32 mouse cellular contexts compared by ENCODE assay signal in genomic region chr4:41648627-41649026, GRCm38 (mm10). TPM values are rescaled to one million over a fixed set of nuclear protein-coding genes. Genes with fewer than 3 reads are reported as not detected.
DNase-seq lines count a peak whose midpoint lies in the region; ATAC-seq and TF ChIP-seq lines count a peak whose summit lies in the region.
"Had no signal": no experiment of that assay in that cellular context is flagged by ENCODE, and none has a peak within 500 bp of the region (broad histone marks: within the 10 kb centered on the region; RNA-seq: fewer than 3 reads in every experiment).

No protein-coding gene starts in this region.

- peaks cover 4 to 10% of the 10 kb centered on the region in 2 experiments; a peak in 2 of 4 replicates for H3K4me1 ChIP-seq in MEL (ENCODE audit: control insufficient read depth in 1 of 2, insufficient read depth in 2 of 2, low read length in 2 of 2)
- H3K4me1 ChIP-seq in liver, embryonic 14.5 days (replicated peaks; ENCODE audit: control insufficient read depth in 2 of 2, insufficient read depth in 2 of 2, low read length in 1 of 2): peaks cover 0 to 8% of the 10 kb centered on the region in 2 experiments; a peak in 2 of 4 replicates
- H3K4me1 ChIP-seq: embryonic facial prominence, embryonic 12.5 days; limb, embryonic 13.5 days had no signal

- peak overlapping the region; percentile 74 for H3K27ac ChIP-seq in layer of hippocampus, adult 2 months
- H3K27ac ChIP-seq in MEL (ENCODE audit: control insufficient read depth, low read depth, low read length): no peak overlapping the region
- H3K27ac ChIP-seq in liver, embryonic 14.5 days: no peak overlapping the region
- H3K27ac ChIP-seq: embryonic facial prominence, embryonic 12.5 days; hindbrain, embryonic 13.5 days; kidney, embryonic 15.5 days; limb, embryonic 13.5 days; macrophage; neural tube, embryonic 12.5 days had no signal

- DNase-seq in layer of hippocampus, adult 2 months (ENCODE audit: low spot score in 2 of 2): no peak
- no peak for DNase-seq in layer of hippocampus, postnatal 36 days
- peak; percentile 54 for DNase-seq in MEL (ENCODE audit: low read depth, low spot score)
- peak; percentile 26 for DNase-seq in c-Kit-negative CD71-positive TER-119-positive erythroid progenitor cells, embryonic 14.5 days (ENCODE audit: low read depth, low spot score)
- peak in 2 of 3 experiments; percentile 33 to 39 for DNase-seq in liver, embryonic 14.5 days (ENCODE audit: low read depth in 3 of 3, low spot score in 3 of 3)
- DNase-seq in cerebellum, adult 11 months: no peak
- no peak for DNase-seq in urinary bladder, adult 18-20 months (ENCODE audit: low spot score in 2 of 2)
- no peak for DNase-seq in frontal cortex, postnatal 36 days (ENCODE audit: low spot score in 2 of 2)
- DNase-seq: adrenal gland, adult 8-10 months; cerebellum, adult 18-20 months; cerebellum, postnatal 10 days; gastrocnemius, postnatal 14 days; heart, postnatal 36 days; lung, adult 2 months; lung, postnatal 10 days; right cerebral cortex, adult 18-20 months; spleen, adult 18-20 months; thymus, adult 2 months; thymus, postnatal 36 days had no signal

- no peaks in the 10 kb centered on the region for H3K9me3 ChIP-seq in MEL (replicated peaks; ENCODE audit: insufficient read depth, low read length)
- H3K9me3 ChIP-seq in liver, embryonic 14.5 days (ENCODE audit: control insufficient read depth, low read length): no peaks in the 10 kb centered on the region
- H3K9me3 ChIP-seq: embryonic facial prominence, embryonic 12.5 days; hindbrain, embryonic 13.5 days; kidney, embryonic 15.5 days; limb, embryonic 13.5 days; neural tube, embryonic 12.5 days had no signal

- TF ChIP-seq CTCF in layer of hippocampus, adult 2 months (conservative IDR thresholded peaks at IDR 0.05): no peak
- TF ChIP-seq CTCF in MEL (IDR thresholded peaks at IDR 0.05 in 2 of 3, conservative IDR thresholded peaks at IDR 0.05 in 1 of 3; ENCODE audit: control insufficient read depth in 1 of 3, insufficient read depth in 1 of 3, low read depth in 2 of 3, low read length in 3 of 3, poor library complexity in 1 of 3, severe bottlenecking in 1 of 3): no peak
- no peak for TF ChIP-seq CTCF in liver, embryonic 14.5 days (IDR thresholded peaks at IDR 0.05; ENCODE audit: low read depth)

- H3K9ac ChIP-seq in MEL (ENCODE audit: control insufficient read depth, low read depth, low read length, poor library complexity, severe bottlenecking): no peak overlapping the region
- H3K9ac ChIP-seq in liver, embryonic 14.5 days (replicated peaks): no peak overlapping the region
- H3K9ac ChIP-seq: embryonic facial prominence, embryonic 12.5 days; hindbrain, embryonic 13.5 days; kidney, embryonic 15.5 days; limb, embryonic 13.5 days; neural tube, embryonic 12.5 days had no signal

- 24% methylated on average over 7 of the region's 7 CpGs for WGBS in liver, embryonic 14.5 days (ENCODE audit: insufficient replicate concordance)

- H3K79me2 ChIP-seq in MEL (ENCODE audit: control insufficient read depth, insufficient read depth, low read length, poor library complexity): no peaks in the 10 kb centered on the region

- H3K4me2 ChIP-seq in liver, embryonic 14.5 days (ENCODE audit: low read depth): peak overlapping the region; percentile 9; the same call in 1 of the 2 replicates
- H3K4me2 ChIP-seq: embryonic facial prominence, embryonic 12.5 days; heart, embryonic 11.5 days; hindbrain, embryonic 13.5 days; kidney, embryonic 15.5 days; limb, embryonic 13.5 days; midbrain, embryonic 11.5 days; neural tube, embryonic 12.5 days had no signal

- no peak for TF ChIP-seq POLR2A in MEL (IDR thresholded peaks at IDR 0.05; ENCODE audit: control insufficient read depth in 1 of 2, insufficient read depth in 1 of 2, low read depth in 1 of 2, low read length in 2 of 2, poor library complexity in 1 of 2)

- peak; percentile 77 for ATAC-seq in liver, embryonic 14.5 days (ENCODE audit: insufficient read depth)
- ATAC-seq: activated CD4-positive, CD25-positive, alpha-beta regulatory T cell, adult 4 months; CD4-positive, CD25-positive, alpha-beta regulatory T cell, adult 4 months; intestine, postnatal 0 days had no signal

- H3K27me3 ChIP-seq in MEL (ENCODE audit: control insufficient read depth in 1 of 2, insufficient read depth in 2 of 2, low read length in 2 of 2): no peaks in the 10 kb centered on the region; a peak in 1 of 4 replicates
- no peaks in the 10 kb centered on the region for H3K27me3 ChIP-seq in liver, embryonic 14.5 days (ENCODE audit: control insufficient read depth, insufficient read depth, low read length)
- H3K27me3 ChIP-seq: embryonic facial prominence, embryonic 12.5 days; hindbrain, embryonic 13.5 days; kidney, embryonic 15.5 days; neural tube, embryonic 12.5 days had no signal

- H3K36me3 ChIP-seq in MEL (ENCODE audit: control insufficient read depth in 1 of 2, insufficient read depth in 2 of 2, low read length in 2 of 2): no peaks in the 10 kb centered on the region
- no peaks in the 10 kb centered on the region for H3K36me3 ChIP-seq in liver, embryonic 14.5 days (replicated peaks; ENCODE audit: control insufficient read depth, insufficient read depth, low read depth)
- H3K36me3 ChIP-seq: embryonic facial prominence, embryonic 12.5 days; hindbrain, embryonic 13.5 days; kidney, embryonic 15.5 days; limb, embryonic 13.5 days; neural tube, embryonic 12.5 days had no signal

- no peak for TF ChIP-seq RAD21 in MEL (IDR thresholded peaks at IDR 0.05; ENCODE audit: low read depth, low read length)

- no peak overlapping the region for H3K4me3 ChIP-seq in layer of hippocampus, adult 2 months
- no peak overlapping the region for H3K4me3 ChIP-seq in MEL (ENCODE audit: control insufficient read depth in 1 of 2, insufficient read depth in 1 of 2, low read depth in 2 of 2, low read length in 2 of 2)
- no peak overlapping the region for H3K4me3 ChIP-seq in liver, embryonic 14.5 days (ENCODE audit: insufficient read depth in 1 of 2, low read depth in 2 of 2, low read length in 2 of 2)
- H3K4me3 ChIP-seq: embryonic facial prominence, embryonic 12.5 days; hindbrain, embryonic 13.5 days; kidney, embryonic 15.5 days; limb, embryonic 13.5 days; myocyte; neural tube, embryonic 12.5 days had no signal

- peak; percentile 38 to 51; a peak in 2 of 4 replicates for TF ChIP-seq EP300 in MEL (IDR thresholded peaks at IDR 0.05; ENCODE audit: low read depth in 1 of 2, low read length in 2 of 2)
- TF ChIP-seq EP300 in liver, embryonic 14.5 days (IDR thresholded peaks at IDR 0.05; ENCODE audit: low read depth): peak; percentile 60; the same call in 1 of the 2 replicates

TF ChIP-seq in MEL, 35 proteins besides CTCF, POLR2A, EP300 and RAD21:
- no peak for TF ChIP-seq BHLHE40 (IDR thresholded peaks at IDR 0.05; ENCODE audit: borderline replicate concordance, low read depth, low read length)
- no peak for TF ChIP-seq RCOR1 (IDR thresholded peaks at IDR 0.05; ENCODE audit: low read depth, low read length)
- no peak for TF ChIP-seq ZKSCAN1 (IDR thresholded peaks at IDR 0.05; ENCODE audit: low read depth, low read length)
- TF ChIP-seq CHD2 (IDR thresholded peaks at IDR 0.05; ENCODE audit: low read length): no peak
- TF ChIP-seq MYC (IDR thresholded peaks at IDR 0.05; ENCODE audit: low read depth, low read length): no peak
- TF ChIP-seq TAL1 (IDR thresholded peaks at IDR 0.05; ENCODE audit: low read length): peak; percentile 72
- TF ChIP-seq MAFK (IDR thresholded peaks at IDR 0.05; ENCODE audit: borderline replicate concordance, low read depth, low read length): no peak
- no peak for TF ChIP-seq E2F4 (IDR thresholded peaks at IDR 0.05; ENCODE audit: borderline replicate concordance, low read depth, low read length)
- peak; percentile 29; the same call in 1 of the 2 replicates for TF ChIP-seq GATA1 (IDR thresholded peaks at IDR 0.05; ENCODE audit: low read depth, low read length)
- no peak for TF ChIP-seq MXI1 (IDR thresholded peaks at IDR 0.05; ENCODE audit: low read depth, low read length)
- TF ChIP-seq SMC3 (IDR thresholded peaks at IDR 0.05; ENCODE audit: low read depth, low read length): no peak
- no peak for TF ChIP-seq ZC3H11A (IDR thresholded peaks at IDR 0.05; ENCODE audit: low read depth, low read length)
- no peak for TF ChIP-seq MAZ (IDR thresholded peaks at IDR 0.05; ENCODE audit: low read depth, low read length)
- TF ChIP-seq KAT2A (conservative IDR thresholded peaks at IDR 0.05; ENCODE audit: low read depth, low read length): no peak
- TF ChIP-seq POLR2AphosphoS5 (IDR thresholded peaks at IDR 0.05; ENCODE audit: borderline replicate concordance, low read depth, low read length): no peak
- peak; percentile 41; the same call in 1 of the 2 replicates for TF ChIP-seq TCF12 (IDR thresholded peaks at IDR 0.05; ENCODE audit: low read depth, low read length)
- no peak for TF ChIP-seq MEF2A (IDR thresholded peaks at IDR 0.05; ENCODE audit: extremely low read depth, insufficient replicate concordance, low read depth, low read length, poor library complexity, severe bottlenecking)

RNA-seq across cellular contexts. Expression of gene Enho, which starts 8.5 kb away (rescaled TPM):
- 10 to 100 TPM; 59.7 to 62.0 TPM for total RNA-seq in layer of hippocampus, adult 2 months (2021)
- 10 to 100 TPM; 60.2 to 64.3 TPM for total RNA-seq in layer of hippocampus, postnatal 36 days (2021)
- total RNA-seq in MEL (2012; rRNA removed): 0.19 TPM in 1 of 2 replicates, not detected in the other
- under 1 TPM in 1 of 2 experiments, not detected in 1; 0.40 TPM for polyA plus RNA-seq in MEL (2012; ENCODE audit: insufficient read depth in 1 of 2, insufficient read length in 2 of 2, low read depth in 1 of 2, low replicate concordance in 2 of 2, missing spikeins in 1 of 2)
- polyA plus RNA-seq in liver, embryonic 14.5 days (2012; rRNA removed): 1.2 and 1.5 TPM in 2 replicates
- 1.7 and 1.8 TPM in 2 replicates for polyA plus RNA-seq in liver, embryonic 14.5 days (2014; fragmentation: Nextera tagmentation; extraction: Ambion mirVana)
- total RNA-seq: granulocyte monocyte progenitor cell, adult 5-6 weeks had no signal
- polyA plus RNA-seq: activated CD4-positive, CD25-positive, alpha-beta regulatory T cell, adult 4 months; CD4-positive, CD25-positive, alpha-beta regulatory T cell, adult 4 months had no signal

RNA-seq across cellular contexts. Expression of gene Cntfr, which starts 48.3 kb away (rescaled TPM):
- 10 to 100 TPM; 96.5 to 98.8 TPM for total RNA-seq in layer of hippocampus, adult 2 months (2021)
- total RNA-seq in layer of hippocampus, postnatal 36 days (2021): 10 to 100 TPM; 90.8 to 97.6 TPM
- not detected in 2 replicates for total RNA-seq in MEL (2012; rRNA removed)
- not detected for polyA plus RNA-seq in MEL (2012; ENCODE audit: insufficient read depth in 1 of 2, insufficient read length in 2 of 2, low read depth in 1 of 2, low replicate concordance in 2 of 2, missing spikeins in 1 of 2)
- 0.75 and 0.88 TPM in 2 replicates for polyA plus RNA-seq in liver, embryonic 14.5 days (2012; rRNA removed)
- 0.17 and 0.32 TPM in 2 replicates for polyA plus RNA-seq in liver, embryonic 14.5 days (2014; fragmentation: Nextera tagmentation; extraction: Ambion mirVana)
- total RNA-seq: granulocyte monocyte progenitor cell, adult 5-6 weeks had no signal
- polyA plus RNA-seq: activated CD4-positive, CD25-positive, alpha-beta regulatory T cell, adult 4 months; CD4-positive, CD25-positive, alpha-beta regulatory T cell, adult 4 months; macrophage had no signal

RNA-seq across cellular contexts. Expression of gene Il11ra1, which starts 51.2 kb away (rescaled TPM):
- 10 to 100 TPM; 39.1 to 43.3 TPM for total RNA-seq in layer of hippocampus, adult 2 months (2021)
- total RNA-seq in layer of hippocampus, postnatal 36 days (2021): 10 to 100 TPM; 37.0 to 38.0 TPM
- total RNA-seq in MEL (2012; rRNA removed): 42.9 and 66.7 TPM in 2 replicates
- polyA plus RNA-seq in MEL (2012; ENCODE audit: insufficient read depth in 1 of 2, insufficient read length in 2 of 2, low read depth in 1 of 2, low replicate concordance in 2 of 2, missing spikeins in 1 of 2): 10 to 100 TPM in 1 of 2 experiments, not detected in 1; 44.4 TPM
- polyA plus RNA-seq in liver, embryonic 14.5 days (2012; rRNA removed): 11.2 and 13.9 TPM in 2 replicates
- polyA plus RNA-seq in liver, embryonic 14.5 days (2014; fragmentation: Nextera tagmentation; extraction: Ambion mirVana): 23.8 and 27.1 TPM in 2 replicates

Comparison
In these comparisons a context has a peak if more than half of its experiments do, and no peak if none do; other contexts are left out.
1. DNase-seq: peak in MEL (single experiment), c-Kit-negative CD71-positive TER-119-positive erythroid progenitor cells, embryonic 14.5 days (single experiment) and liver, embryonic 14.5 days (2 of 3); none in layer of hippocampus, adult 2 months (0 of 2), layer of hippocampus, postnatal 36 days (0 of 2), cerebellum, adult 11 months (single experiment), urinary bladder, adult 18-20 months (0 of 2) and frontal cortex, postnatal 36 days (0 of 2).
2. RNA of gene Enho, which starts 8.5 kb away (total RNA-seq): 60.2 to 64.3 TPM in layer of hippocampus, postnatal 36 days and 59.7 to 62.0 TPM in layer of hippocampus, adult 2 months; 0.19 TPM in MEL; every median in the first group is over 10 times any median in the second.
3. RNA of gene Cntfr, which starts 48.3 kb away (total RNA-seq): 96.5 to 98.8 TPM in layer of hippocampus, adult 2 months and 90.8 to 97.6 TPM in layer of hippocampus, postnatal 36 days; not detected in MEL; every median in the first group is over 10 times any median in the second.